34 mouse cellular contexts compared by ENCODE assay signal in genomic region chr19:58511818-58512217, GRCm38 (mm10). TPM values are rescaled to one million over a fixed set of nuclear protein-coding genes. Genes with fewer than 3 reads are reported as not detected.
A peak's percentile ranks its signal among the peaks of the same experiment; 100 is the strongest.
DNase-seq lines count a peak whose midpoint lies in the region; ATAC-seq and TF ChIP-seq lines count a peak whose summit lies in the region.
"Had no signal": no experiment of that assay in that cellular context is flagged by ENCODE, and none has a peak within 500 bp of the region (broad histone marks: within the 10 kb centered on the region; RNA-seq: fewer than 3 reads in every experiment).

Gene Ccdc172 (plus strand): TSS chr19:58511993.

- H3K4me3 ChIP-seq in ES-Bruce4 (ENCODE audit: low read depth, low read length) = peak within 1 kb of the TSS; percentile 10; the same call in 1 of the 2 replicates
- H3K4me3 ChIP-seq in limb, embryonic 10.5 days = no peak within 1 kb of the TSS
- H3K4me3 ChIP-seq in hindbrain, embryonic 16.5 days (ENCODE audit: low read length) = no peak within 1 kb of the TSS
- H3K4me3 ChIP-seq in left cerebral cortex, adult 2 months = no peak within 1 kb of the TSS
- H3K4me3 ChIP-seq: forebrain, embryonic 10.5 days; forebrain, embryonic 13.5 days; gastrocnemius, adult 2 months; heart, embryonic 12.5 days; heart, embryonic 15.5 days had no signal

- intact Hi-C loops in heart, postnatal 10 days (cut with DNase I) = no loop called here
- intact Hi-C loops in left cerebral cortex, adult 2 months (cut with DNase I) = no loop called here

- whole genome bisulfite sequencing in limb, embryonic 10.5 days = 94% methylated on average over 17 of the region's 17 CpGs
- WGBS in hindbrain, embryonic 16.5 days = 92% methylated on average over 17 of the region's 17 CpGs

- no peak for ATAC-seq in hindbrain, embryonic 16.5 days
- ATAC-seq: forebrain, embryonic 13.5 days; forebrain, embryonic 16.5 days; Patski had no signal

- no peaks in the 10 kb centered on the region for H3K9me3 ChIP-seq in ES-Bruce4 (replicated peaks; ENCODE audit: control insufficient read depth, insufficient read depth, low read length, poor library complexity, severe bottlenecking)
- no peaks in the 10 kb centered on the region for H3K9me3 ChIP-seq in limb, embryonic 10.5 days (replicated peaks)
- H3K9me3 ChIP-seq in hindbrain, embryonic 16.5 days (ENCODE audit: control insufficient read depth, low read length) = no peaks in the 10 kb centered on the region
- H3K9me3 ChIP-seq: forebrain, embryonic 10.5 days; forebrain, embryonic 13.5 days; heart, embryonic 12.5 days; heart, embryonic 15.5 days had no signal

- no peaks in the 10 kb centered on the region for H3K36me3 ChIP-seq in ES-Bruce4 (ENCODE audit: control insufficient read depth, insufficient read depth, low read length, poor library complexity, severe bottlenecking)
- H3K36me3 ChIP-seq in limb, embryonic 10.5 days = no peaks in the 10 kb centered on the region
- H3K36me3 ChIP-seq in hindbrain, embryonic 16.5 days (ENCODE audit: control insufficient read depth, insufficient read depth, low read length) = no peaks in the 10 kb centered on the region
- H3K36me3 ChIP-seq: forebrain, embryonic 10.5 days; G1E; heart, embryonic 12.5 days; heart, embryonic 15.5 days had no signal

- H3K4me1 ChIP-seq in ES-Bruce4 (ENCODE audit: control insufficient read depth, insufficient read depth, low read length) = no peaks in the 10 kb centered on the region
- no peaks in the 10 kb centered on the region for H3K4me1 ChIP-seq in limb, embryonic 10.5 days
- no peaks in the 10 kb centered on the region for H3K4me1 ChIP-seq in hindbrain, embryonic 16.5 days (ENCODE audit: control insufficient read depth, insufficient read depth, low read depth, low read length)
- H3K4me1 ChIP-seq: forebrain, embryonic 10.5 days; forebrain, embryonic 13.5 days; heart, embryonic 12.5 days; heart, embryonic 15.5 days had no signal

- H3K9ac ChIP-seq in ES-Bruce4 (ENCODE audit: low read depth, poor library complexity, severe bottlenecking) = no peak within 1 kb of the TSS
- no peak within 1 kb of the TSS for H3K9ac ChIP-seq in hindbrain, embryonic 16.5 days (ENCODE audit: low read depth, low read length)
- H3K9ac ChIP-seq: forebrain, embryonic 13.5 days; heart, embryonic 12.5 days; heart, embryonic 15.5 days; hindbrain, embryonic 14.5 days had no signal

- peak; percentile 75 for DNase-seq in heart, adult 11 months
- DNase-seq in heart, postnatal 10 days = no peak
- DNase-seq in limb, embryonic 10.5 days (ENCODE audit: low spot score) = no peak
- peak; percentile 91 for DNase-seq in testis, postnatal 14 days (ENCODE audit: low spot score)
- no peak for DNase-seq in left cerebral cortex, adult 2 months (ENCODE audit: extremely low spot score in 1 of 2, low spot score in 2 of 2)
- DNase-seq in kidney, postnatal 25 days = no peak
- DNase-seq: adrenal gland, adult 2 months; adrenal gland, postnatal 14 days; B cell, adult 2 months; cerebellum, adult 11 months; cerebellum, adult 8-10 months; cerebellum, postnatal 10 days; gastrocnemius, adult 2 months; gastrocnemius, postnatal 14 days; heart, adult 18-20 months; heart, postnatal 14 days; heart, postnatal 4 days had no signal

- no peak for TF ChIP-seq POLR2A in ES-Bruce4 (IDR thresholded peaks at IDR 0.05; ENCODE audit: insufficient read depth, low read length)

- 0 out of 2 replicates have a peak, but pooled peaks cover 2% of the 10 kb centered on the region for H3K27me3 ChIP-seq in ES-Bruce4 (ENCODE audit: control insufficient read depth, insufficient read depth, low read length, poor library complexity, severe bottlenecking)
- H3K27me3 ChIP-seq in limb, embryonic 10.5 days (ENCODE audit: low read depth, poor library complexity, severe bottlenecking) = no peaks in the 10 kb centered on the region
- no peaks in the 10 kb centered on the region for H3K27me3 ChIP-seq in hindbrain, embryonic 16.5 days (replicated peaks; ENCODE audit: control insufficient read depth, insufficient read depth, low read length)
- H3K27me3 ChIP-seq: CH12.LX; forebrain, embryonic 13.5 days; heart, embryonic 12.5 days; heart, embryonic 15.5 days had no signal

- no peak within 1 kb of the TSS for H3K4me2 ChIP-seq in hindbrain, embryonic 16.5 days (ENCODE audit: low read length)
- H3K4me2 ChIP-seq: forebrain, embryonic 13.5 days; heart, embryonic 12.5 days; heart, embryonic 15.5 days; hindbrain, embryonic 14.5 days had no signal

- no peak for TF ChIP-seq CTCF in ES-Bruce4 (IDR thresholded peaks at IDR 0.05; ENCODE audit: low read depth, low read length)
- no peak for TF ChIP-seq CTCF in left cerebral cortex, adult 2 months (IDR thresholded peaks at IDR 0.05)

- H3K27ac ChIP-seq in ES-Bruce4 (ENCODE audit: insufficient read depth, low read length) = no peak within 1 kb of the TSS
- H3K27ac ChIP-seq in limb, embryonic 10.5 days = 0 out of 2 replicates have a peak within 1 kb of the TSS, but pooled peaks have one; percentile 2
- H3K27ac ChIP-seq in hindbrain, embryonic 16.5 days (ENCODE audit: low read depth, low read length) = no peak within 1 kb of the TSS
- no peak within 1 kb of the TSS for H3K27ac ChIP-seq in left cerebral cortex, adult 2 months
- H3K27ac ChIP-seq: forebrain, embryonic 10.5 days; forebrain, embryonic 13.5 days; gastrocnemius, adult 2 months; heart, embryonic 15.5 days; hindbrain, embryonic 14.5 days had no signal

- TF ChIP-seq EP300 in ES-Bruce4 (IDR thresholded peaks at IDR 0.05; ENCODE audit: insufficient read depth, low read depth, low read length) = no peak

RNA-seq across cellular contexts. Expression of gene Ccdc172, which starts in this region (rescaled TPM):
- not detected for total RNA-seq in heart, postnatal 10 days (2021)
- not detected in 2 replicates for polyA plus RNA-seq in ES-Bruce4 (2011; ENCODE audit: insufficient read depth, insufficient read length, low read depth, missing spikeins)
- not detected in 2 replicates for polyA plus RNA-seq in limb, embryonic 10.5 days (2016; fragmentation: Nextera tagmentation; extraction: Ambion mirVana)
- 0.24 TPM in 1 of 2 replicates, not detected in the other for polyA plus RNA-seq in hindbrain, embryonic 16.5 days (2015; fragmentation: Nextera tagmentation; extraction: Ambion mirVana)
- total RNA-seq in left cerebral cortex, adult 2 months (2021) = not detected
- total RNA-seq: adrenal gland, adult 2 months; adrenal gland, postnatal 14 days; adrenal gland, postnatal 4 days; CH12.LX; G1E; gastrocnemius, adult 2 months; gastrocnemius, postnatal 14 days; gastrocnemius, postnatal 4 days; heart, adult 18-20 months; heart, postnatal 14 days; heart, postnatal 4 days had no signal
- polyA plus RNA-seq: adrenal gland, adult 2 months; embryonic facial prominence, embryonic 11.5 days; embryonic facial prominence, embryonic 14.5 days; forebrain, embryonic 10.5 days; forebrain, embryonic 13.5 days; forebrain, embryonic 16.5 days; G1E; heart, embryonic 12.5 days; heart, embryonic 15.5 days; hindbrain, embryonic 11.5 days; hindbrain, embryonic 14.5 days; intestine, embryonic 14.5 days; Patski had no signal

Comparison
In these comparisons a context has a peak if more than half of its experiments do, and no peak if none do; other contexts are left out.
1. DNase-seq: peak in heart, adult 11 months (single experiment) and testis, postnatal 14 days (single experiment); none in heart, postnatal 10 days (0 of 2), limb, embryonic 10.5 days (single experiment), left cerebral cortex, adult 2 months (0 of 2) and kidney, postnatal 25 days (0 of 2).